Mouse (Mus musculus) brain, adult 10 weeks (tissue): ENCODE results near the gene Dusp16. TPM values are rescaled to one million over a fixed set of nuclear protein-coding genes. Genes with fewer than 3 reads are reported as not detected.

Experiments used
- polyA plus RNA-seq: library from polyadenylated mRNA; stranded (reverse); fragments of 350-450 nt; fragmentation: Illumina TruSeq; extraction: RNeasy Lipid Tissue Mini Kit (QIAGEN cat#74804); gene quantifications from one replicate; pipeline ENCODE4 v1.2.3, GENCODE M21; 2015; ENCODE audit warnings: low read depth, low replicate concordance

Gene Dusp16
- polyA plus RNA-seq = 8.4 TPM

GRCm38 (mm10) chr6:134792141-134793045, at the start of gene Dusp16:
Gene Dusp16 (minus strand): TSS chr6:134792625.

GRCm38 (mm10) chr6:134829786-134830700, 37.6 kb upstream of the Dusp16 start, which contains the start of gene Crebl2:
Gene Crebl2 (plus strand): TSS chr6:134830154.

Other genes starting within 250 kb of the Dusp16 start
- gene Lrp6, start 225.7 kb downstream of the Dusp16 start, polyA plus RNA-seq = 23.8 TPM
- gene Mansc1, start 160.1 kb downstream of the Dusp16 start, polyA plus RNA-seq = 10.2 TPM
- 40.6 TPM for gene Borcs5, start 153.1 kb downstream of the Dusp16 start, polyA plus RNA-seq
- 35.4 TPM for gene Crebl2, start 37.5 kb upstream of the Dusp16 start, polyA plus RNA-seq
- gene Gpr19, start 106.0 kb upstream of the Dusp16 start, polyA plus RNA-seq = 20.8 TPM
- gene Cdkn1b, start 127.8 kb upstream of the Dusp16 start, polyA plus RNA-seq = 43.3 TPM
- 4.2 TPM for gene Apold1, start 189.1 kb upstream of the Dusp16 start, polyA plus RNA-seq
- 59.6 TPM for gene Ddx47, start 219.0 kb upstream of the Dusp16 start, polyA plus RNA-seq